Mouse (Mus musculus) cerebellum, adult 18-20 months (tissue): ENCODE results near the gene Ppp1r12b.

ENCODE experiments used
- DNase-seq, 2 experiments: peaks; one replicate each; pipeline ENCODE4 v3.0.0; 2021

Gene Ppp1r12b

DNA sequence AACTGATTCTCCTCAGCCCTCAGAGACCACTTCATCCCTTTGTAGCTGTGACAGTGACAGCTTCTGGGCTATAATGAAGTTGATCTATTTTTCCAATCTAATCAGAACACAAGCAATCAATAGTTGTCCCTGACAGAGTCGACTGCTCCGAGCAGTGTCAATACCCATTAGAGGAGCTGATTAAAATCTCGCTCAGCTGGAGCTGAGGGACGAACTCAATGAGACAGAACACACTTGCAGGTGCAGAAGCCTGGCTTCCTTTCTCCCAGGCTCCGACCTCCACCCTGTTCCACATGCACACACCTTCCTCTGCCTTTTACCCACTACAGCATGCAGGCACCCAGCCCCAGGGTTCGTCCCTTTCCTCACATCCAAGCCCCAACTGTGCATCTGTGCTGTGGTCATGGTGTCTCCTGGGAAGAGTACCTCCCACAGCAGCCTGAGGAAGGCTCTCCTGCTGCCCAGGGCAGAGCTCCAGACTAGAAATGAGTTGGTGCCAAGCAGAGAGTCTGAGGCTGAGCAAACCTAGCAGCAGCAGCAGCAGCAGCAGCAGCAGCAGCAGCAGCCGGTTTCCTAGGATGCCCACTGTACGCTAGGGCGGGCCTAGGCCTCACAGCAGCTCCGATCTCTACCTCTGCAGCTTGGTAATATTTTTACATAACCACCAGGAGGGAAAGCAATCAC, 199.4 kb downstream of the Ppp1r12b start:
- DNase-seq: peak in 1 of 2 experiments; percentile 52

DNA sequence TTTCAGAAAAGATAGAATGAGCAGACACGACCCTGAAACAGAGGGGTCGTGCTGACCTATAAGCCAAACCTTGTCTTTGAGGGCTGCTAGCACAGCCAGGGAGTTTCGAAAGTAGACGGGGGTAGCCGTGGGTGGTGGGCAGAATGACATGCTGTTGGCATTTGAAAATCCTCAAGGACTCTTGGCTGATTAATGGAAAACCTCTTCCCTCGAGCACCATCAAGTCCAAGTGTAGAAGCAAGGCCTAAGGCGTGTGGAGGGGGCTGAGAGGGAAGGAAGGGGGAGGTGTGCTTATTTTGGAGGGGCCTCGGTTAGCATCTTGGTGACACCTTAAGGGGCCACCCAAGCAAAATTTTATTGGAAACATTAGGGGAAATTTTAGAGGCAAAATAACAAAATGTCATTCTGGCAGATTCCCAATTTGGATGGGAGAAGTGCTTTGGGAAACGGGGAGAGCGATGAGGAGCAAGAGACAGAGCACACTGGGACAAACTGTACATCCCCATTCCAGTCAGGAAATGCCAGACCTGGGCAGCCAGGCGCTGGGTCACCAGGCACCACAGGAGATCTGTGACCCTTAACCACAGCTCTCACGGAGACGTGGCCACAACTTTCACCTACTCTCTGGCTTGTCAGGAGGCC, 200.1 kb downstream of the Ppp1r12b start:
- no peak for DNase-seq

DNA sequence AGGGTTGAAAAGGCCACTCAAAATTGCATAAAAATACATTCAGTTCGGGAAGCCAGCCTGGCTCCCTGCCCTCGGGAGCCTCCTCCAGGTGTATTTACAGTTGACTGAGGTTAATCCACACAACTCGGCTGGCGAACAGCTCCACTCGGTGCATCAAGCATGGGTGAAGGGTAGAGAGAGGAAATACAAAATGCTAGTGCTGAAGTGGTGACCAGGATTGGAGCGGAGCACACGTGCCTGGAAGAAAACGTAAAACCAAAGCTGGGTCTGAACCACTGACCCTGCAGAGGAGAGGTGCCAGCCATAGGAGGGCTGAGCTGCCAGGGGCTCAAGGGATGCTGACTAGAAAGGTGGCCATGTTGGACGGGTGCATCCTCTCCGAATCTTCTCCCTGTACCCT, 200.9 kb downstream of the Ppp1r12b start:
- no peak for DNase-seq

DNA sequence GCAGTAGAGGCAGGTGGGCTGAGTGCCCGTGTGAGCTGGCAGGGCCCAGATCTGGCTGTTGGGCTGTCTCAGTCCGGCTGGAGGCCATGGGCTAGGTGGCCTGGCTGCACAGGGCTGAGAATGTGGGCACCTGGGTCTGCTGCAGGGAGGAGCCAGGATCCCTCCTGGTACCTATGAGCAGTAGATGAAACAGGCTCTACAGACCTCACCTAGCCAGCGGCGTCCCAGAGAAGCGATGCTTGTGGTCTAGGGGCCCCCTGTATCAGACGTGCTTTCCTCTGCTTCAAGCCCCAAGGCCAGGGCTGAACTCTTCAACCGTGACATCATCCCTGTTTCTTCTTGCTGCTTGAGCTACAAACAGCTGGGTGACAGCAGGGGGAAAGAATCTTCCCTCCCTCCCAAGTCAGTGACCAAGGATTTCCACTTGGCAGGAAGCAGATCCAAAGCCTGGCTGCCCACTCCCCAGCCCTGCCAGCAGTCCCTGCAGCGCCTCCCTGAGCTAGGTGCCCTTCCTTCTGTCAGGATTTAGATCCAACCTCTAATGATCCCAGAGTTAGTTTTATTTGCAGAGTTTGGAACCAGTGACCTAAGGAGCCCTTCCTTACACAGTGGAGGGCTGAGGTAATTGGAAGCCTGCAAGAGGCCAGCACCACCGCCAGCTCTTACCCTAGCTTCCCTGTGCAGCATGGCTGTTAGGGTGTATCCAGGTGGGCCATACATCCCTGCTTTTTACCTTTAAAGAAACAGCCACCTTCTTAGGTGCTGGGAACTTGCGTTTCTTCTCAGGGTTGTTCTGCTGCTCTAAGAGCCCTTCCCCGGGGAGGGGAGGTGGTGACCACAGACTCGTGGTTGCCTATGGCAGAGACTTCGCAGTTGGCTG, 201.8 kb downstream of the Ppp1r12b start:
- DNase-seq: peak; percentile 52 to 62

DNA sequence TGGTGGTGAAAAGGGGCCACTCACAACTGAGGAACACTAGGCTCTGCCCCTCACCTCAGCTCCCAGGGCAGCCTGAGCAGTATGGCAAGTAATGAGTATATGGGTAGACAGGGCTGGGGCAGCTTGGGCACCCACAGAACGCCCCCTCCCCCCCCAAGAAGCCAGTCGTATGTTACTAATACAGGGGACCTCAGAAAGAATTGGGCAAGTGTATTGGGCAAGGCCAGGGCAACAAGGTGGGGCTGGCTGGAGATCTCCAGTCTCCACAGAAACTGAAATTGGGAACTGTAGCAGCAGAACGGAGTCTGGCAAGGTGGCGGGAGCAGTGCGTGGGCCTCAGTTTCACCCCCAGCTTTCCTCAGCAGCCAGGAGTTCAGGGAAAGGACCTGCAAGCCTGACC, 203.3 kb downstream of the Ppp1r12b start:
- no peak for DNase-seq

DNA sequence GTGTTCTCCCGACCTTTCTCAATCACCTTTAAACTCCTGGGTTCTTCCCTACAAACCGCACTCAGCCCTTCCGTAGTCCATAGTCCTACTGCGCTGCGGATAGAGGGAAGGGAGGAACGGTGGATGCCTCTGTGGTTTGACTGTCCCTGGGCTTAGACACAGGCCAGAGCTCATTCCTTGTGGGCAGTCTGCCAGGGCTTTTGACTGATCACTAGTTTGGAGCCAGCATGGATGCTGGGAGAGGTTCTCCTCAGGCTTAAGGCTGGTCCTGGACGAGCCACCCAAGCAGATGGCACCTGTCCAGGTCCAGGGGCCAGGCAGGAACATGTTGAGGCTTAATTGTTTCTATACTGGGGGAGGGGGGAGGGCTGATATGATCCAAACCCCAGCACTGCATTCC, 205.9 kb downstream of the Ppp1r12b start:
- DNase-seq: peak; percentile 83 to 84

DNA sequence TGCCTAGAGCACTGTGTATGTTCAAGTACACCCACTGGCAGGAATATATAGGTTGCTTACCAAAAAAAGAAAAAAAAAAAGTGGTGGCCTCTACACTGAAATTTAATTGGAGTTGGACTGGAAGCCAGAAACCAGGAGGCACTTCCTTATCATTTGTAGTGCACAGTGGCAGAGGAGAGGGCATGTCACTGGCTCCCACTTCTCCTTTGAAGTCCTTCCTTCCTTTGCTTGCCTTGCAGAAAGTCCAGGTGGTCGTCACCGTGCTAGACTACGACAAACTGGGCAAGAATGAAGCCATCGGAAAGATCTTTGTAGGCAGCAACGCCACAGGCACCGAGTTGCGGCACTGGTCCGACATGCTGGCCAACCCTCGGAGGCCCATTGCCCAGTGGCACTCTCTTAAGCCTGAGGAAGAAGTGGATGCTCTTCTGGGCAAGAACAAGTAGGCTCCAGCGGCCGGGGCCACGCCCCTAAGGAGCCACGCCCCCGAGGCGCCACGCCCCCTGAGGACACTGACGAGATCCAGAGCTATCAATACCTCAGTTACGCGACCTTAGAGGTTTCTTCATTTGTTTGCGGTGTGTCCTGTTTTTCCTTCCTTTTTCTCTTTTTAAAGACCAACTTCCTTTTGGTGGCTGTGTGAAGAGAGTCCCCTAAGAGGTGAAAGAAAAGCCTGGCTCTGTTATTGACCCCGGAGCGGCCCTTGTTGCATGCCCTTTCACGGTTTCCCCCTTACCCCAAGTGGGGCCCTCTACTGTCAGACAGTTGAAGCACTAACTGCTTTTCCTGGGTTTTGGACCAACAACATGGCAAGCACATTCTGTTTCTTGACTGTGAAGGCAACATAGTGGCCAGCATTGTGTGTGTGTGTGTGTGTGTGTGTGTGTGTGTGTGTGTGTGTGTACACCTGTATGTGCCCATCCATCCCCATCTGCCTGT, 208.2 kb downstream of the Ppp1r12b start:
- DNase-seq: no peak

DNA sequence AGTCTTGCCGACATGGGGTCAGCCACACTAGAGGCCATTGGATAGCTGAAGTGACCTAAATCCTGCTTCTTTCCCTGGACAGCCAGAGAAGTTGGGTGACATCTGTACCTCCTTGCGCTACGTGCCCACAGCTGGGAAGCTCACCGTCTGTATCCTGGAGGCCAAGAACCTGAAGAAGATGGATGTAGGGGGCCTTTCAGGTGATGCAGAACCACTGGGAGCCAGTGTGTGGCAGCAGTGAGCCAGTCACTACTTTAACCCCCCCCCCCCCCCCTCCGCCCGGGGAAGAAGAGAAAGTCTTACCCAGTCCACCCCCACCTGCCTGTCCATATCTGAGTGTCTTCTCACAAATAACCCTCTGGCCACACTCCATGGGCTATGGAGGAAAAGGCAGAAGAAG, 210.1 kb downstream of the Ppp1r12b start:
- peak in 1 of 2 experiments; percentile 58 for DNase-seq

DNA sequence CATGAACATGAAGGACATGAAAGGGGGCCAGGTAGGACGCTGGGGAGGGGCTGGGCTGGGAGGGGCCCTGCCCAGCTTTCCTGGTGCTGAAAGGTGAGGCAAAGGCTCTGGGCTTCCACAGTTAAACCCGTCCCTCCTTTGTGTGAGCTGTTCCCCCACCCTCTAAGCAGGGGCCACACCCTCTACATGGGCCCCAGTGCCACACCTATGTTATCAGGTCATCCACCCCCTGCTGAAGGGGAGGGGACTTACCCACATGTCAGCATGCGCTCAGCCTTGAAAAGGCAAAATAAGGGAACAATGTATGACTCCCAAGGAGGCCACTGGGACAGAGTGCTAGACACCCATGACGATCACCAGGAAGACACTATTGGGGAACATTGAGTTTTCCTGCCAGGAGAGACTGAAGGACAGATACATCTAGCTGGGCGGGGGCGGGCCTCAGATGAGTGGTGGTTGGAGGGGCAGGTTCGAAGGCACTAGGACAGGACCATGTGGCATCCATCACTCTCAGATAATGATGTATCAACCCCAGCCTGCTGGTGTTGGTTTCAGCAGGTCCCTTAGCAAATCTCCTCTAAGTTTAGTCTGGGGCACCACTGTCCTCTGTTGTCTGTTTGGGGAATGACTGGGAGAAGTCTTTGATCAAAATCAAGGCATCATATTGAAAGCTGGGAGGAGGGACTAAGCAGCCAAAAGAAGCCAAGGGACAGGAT, 213.6 kb downstream of the Ppp1r12b start:
- DNase-seq: peak in 1 of 2 experiments; percentile 8

DNA sequence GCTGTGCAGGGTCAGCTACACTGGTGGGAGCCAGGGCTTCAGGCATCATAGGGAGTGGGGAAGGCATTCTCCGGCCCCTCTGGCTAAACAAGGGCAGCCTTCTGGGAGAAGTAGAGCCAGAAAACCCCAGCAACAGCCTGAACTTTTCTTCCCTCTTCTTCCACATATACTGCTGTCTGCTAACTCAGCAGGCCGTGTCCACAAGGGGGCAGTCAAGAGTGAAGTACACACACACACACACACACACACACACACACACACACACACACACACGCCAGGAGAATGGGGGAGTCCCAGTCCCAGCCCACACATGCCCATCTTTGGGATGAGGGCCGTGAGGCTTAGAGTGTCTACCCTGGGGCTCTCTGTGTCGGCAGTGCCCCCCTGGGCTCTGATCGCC, 214.3 kb downstream of the Ppp1r12b start:
- DNase-seq: peak in 1 of 2 experiments; percentile 26

DNA sequence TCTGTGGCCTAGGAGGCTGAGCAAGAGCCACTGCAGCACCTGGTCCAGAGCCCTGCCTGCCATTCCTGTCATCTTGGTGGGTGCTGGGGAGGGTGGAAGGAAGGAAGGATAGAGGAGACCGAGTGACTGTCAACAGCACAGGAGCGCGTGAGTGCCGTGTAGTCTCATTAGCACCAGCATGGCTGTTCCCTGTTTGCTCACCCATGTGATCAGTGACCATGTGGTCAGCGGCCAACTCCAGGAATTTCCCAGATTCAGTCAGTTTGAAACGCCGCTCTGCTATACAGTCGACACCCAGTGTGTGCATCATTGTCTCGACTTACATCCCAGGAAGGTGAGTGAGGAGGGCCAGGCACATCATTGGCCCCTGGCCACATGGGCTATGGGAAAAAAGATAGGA, 218.3 kb downstream of the Ppp1r12b start:
- peak in 1 of 2 experiments; percentile 62 for DNase-seq

DNA sequence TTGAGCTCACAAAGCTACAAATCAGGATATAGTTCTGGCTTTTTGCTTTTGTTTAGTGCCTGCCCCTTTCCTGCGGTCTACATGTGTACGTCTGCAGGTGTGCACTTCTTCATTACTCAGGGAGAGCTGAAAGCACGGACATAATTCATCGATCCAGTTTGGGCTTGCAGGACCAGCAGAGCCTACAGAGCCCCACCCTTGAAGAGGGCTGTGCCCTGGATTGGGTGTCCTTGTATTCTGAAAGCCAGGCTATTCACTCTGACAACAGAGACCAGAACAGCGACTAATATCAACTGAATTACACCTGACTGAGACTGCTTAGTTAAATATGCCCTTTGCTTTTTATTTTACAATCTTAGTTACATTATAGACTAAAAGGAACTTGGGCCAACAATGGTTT, 222.1 kb downstream of the Ppp1r12b start:
- no peak for DNase-seq

DNA sequence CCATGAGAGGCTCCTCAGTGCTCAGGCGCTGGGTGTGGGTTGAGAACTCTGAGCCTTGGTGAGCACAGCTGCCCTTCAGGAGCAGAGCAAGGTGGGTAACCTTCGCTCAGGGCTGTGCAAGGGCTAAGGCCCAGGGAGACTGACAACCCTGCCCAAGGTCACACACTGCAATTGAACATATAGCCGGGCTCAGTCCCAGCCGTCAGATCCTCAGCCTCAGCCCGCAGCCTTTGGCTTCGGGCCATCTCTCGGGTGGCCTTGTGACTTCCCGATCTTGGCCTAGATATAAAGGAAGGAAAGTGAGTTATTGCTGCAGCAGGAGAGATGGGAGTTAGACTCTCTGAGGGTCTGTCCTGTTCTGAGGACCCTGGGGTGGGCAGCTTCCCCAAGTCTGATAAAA, 228.5 kb downstream of the Ppp1r12b start:
- peak; percentile 64 to 74 for DNase-seq

DNA sequence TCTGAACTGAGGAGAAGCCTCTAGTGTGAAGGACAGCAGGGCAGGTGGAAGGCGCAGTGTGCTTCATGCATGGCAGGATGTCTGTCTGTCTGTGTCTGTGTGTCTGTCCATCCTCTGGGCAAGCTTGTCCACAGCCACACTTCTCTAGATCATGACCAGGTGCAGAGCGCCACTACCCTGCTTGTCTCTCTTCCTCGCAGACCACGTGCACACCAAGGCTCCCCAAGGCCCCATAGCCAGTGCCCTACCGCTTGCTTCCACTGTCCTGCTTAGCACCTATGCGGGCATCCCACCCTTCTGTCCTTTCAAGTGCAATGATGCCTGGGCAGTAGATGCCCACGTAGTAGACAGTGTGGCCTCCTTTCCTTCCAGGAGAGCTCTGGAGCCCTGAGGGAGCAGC, 229.3 kb downstream of the Ppp1r12b start:
- DNase-seq: peak in 1 of 2 experiments; percentile 31

DNA sequence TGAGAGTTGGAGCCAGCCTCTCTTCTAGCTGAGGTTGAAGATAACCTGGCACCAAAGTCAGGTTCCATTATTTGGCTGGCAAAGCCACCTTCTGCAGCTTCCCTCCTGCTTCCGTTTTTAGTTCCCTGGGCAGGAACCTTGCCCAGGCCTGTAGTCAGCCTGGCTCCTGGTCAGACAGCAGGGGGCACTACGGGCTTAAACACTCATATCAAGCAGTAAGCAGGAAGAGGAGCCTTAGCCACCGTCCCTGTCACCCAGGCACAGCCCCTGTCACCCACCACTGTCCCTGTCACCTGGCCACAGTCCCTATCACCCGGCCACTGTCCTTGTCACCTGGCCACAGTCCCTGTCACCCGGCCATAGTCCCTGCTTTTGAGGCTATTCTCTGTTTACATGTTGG, 230.5 kb downstream of the Ppp1r12b start:
- peak; percentile 88 to 93 for DNase-seq

DNA sequence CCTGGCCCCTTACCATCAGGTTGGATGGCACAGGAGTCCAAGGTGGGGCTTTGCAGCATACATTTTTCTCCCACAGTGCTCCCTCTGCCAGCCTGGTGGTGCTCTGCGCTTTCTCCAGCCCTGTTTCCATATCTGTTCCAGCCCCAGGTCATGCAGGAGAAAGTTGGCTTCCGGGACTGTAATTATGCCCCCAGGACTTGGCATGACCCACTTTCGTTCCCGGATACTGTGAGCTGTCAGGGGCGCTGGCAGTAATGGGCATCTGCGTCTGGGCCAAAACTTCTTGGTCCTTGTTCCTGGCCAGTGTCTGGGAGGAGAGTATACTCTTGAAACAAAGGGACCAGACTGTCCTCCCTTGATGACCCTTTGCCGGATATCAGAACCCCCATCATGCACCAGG, 232.9 kb downstream of the Ppp1r12b start:
- peak; percentile 79 to 83 for DNase-seq

DNA sequence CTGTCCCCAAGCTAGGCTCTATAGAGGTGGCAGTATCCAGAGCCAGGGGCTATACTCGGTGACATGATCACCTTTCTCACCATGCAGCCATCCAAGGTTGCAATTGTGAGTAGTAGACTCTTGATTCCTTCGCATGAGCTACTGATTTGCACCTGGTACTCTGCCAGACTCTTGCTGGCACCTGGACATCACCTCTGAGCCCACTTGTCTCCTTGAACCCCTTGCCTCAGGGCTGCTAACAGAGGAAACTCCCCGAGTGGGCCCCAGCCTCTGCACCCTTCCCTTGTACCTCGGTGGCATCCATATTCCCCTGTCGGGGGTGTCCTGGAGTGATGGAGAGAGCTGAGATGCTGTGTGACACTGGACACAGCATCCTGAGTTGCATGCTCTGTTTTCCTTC, 234.3 kb downstream of the Ppp1r12b start:
- peak in 1 of 2 experiments; percentile 41 for DNase-seq

DNA sequence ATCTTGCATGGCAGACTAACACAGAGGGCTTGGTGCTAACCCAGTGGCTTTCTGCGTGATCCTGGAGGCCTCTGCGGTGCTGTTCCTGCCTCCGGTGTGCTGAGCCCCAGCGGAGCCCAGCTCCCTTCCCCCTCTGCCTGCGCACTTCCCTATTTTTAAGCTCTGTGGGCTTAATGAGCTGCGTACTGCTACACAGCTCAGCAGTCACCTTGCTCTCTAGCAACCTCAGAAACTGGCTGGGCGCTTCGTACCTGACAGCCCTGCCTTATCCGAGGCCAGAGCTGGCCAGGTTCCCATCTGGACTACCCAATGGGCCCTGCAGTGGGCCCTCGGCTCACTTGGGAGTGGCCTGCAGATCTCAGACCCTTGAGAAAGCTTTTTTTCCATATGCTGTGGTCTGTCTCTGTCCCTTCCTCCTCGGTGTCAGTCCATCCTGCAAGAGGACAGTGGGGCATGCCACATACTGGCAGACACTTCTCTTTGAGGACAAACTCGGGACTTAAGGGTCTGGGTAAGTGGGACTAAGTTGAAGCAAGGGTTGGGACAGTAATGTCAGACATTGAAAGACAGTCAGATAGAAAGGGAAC, 235.9 kb downstream of the Ppp1r12b start:
- DNase-seq: peak; percentile 45 to 55

DNA sequence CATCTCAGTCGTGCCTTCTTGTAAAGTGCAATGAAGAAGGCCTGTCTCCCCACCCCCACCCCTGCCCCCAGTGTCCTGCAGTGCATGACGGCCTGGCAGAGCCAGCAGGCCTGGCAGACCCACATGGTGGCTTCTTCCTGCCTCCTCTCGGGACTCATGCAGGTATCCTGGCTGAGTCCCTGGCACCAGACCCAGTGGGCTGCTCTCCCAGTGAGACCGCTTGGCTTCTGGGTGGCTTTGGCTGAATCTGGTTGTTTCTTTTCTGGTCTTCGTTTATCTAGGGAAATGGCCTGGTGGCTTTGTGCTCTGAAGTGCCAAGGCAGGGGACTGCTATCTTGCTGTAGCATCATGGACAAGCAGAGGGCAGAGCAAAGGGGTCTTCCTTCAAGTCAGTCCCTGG, 240.7 kb downstream of the Ppp1r12b start:
- DNase-seq: peak; percentile 84 to 86

DNA sequence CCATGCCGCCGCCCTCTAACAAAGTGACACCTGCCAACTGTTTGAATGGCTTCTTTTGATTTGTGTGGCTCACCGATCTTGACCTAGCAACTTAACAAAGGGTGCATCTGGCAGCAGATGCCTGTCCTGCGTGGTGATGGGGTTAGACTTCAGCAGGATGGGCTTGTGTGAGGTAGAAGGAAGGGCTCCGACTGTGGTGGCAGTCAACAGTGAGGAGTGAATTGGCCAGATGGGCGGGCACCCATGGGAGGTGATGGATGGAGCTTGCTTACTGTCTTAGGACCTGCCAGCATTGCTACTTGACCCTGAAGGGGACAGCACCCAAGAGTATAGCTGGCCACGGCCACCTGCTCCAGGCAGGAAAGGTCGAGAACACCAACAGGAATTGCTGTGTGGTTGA, 241.6 kb downstream of the Ppp1r12b start:
- DNase-seq: peak; percentile 54 to 61

DNA sequence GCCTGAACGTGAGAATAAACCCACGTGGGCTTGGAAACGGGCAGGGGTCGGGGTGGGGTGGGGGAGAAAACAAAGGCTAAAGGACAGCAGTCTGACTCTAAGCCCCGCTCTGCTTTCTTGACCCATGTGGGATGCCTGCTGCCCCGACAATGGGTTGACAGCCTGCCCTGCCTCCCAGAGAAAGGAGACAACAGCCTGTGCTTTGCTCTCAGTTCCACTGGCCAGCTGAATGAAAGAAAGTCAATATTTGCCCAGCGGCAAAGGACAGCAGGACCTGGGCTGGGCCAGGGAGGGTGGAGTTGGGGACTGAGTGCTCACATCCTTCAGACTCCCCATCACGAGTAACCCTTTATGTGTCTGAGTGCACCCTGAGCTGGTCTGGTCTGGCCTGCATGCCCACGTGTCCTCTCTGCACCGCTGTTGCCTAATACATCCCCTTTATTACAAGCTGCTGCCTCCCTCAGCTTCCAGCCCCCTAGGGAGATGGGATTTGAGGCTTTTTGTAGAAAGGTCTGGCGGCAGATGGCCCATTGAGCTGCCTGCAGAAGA, 242.2 kb downstream of the Ppp1r12b start:
- DNase-seq: peak; percentile 44 to 54
